Mouse (Mus musculus): ENCODE data around the gene Gpr107. TPM values are rescaled to one million over a fixed set of nuclear protein-coding genes. Genes with fewer than 3 reads are reported as not detected.
"Not testable (repeated sequence)": the region's sequence is repeated elsewhere in the genome, so short reads cannot be mapped to it uniquely, and the experiment has no call there.

Gpr107 gene
- polyA plus RNA-seq, 1 experiment from 2014 or later = 29.9 TPM

DNA sequence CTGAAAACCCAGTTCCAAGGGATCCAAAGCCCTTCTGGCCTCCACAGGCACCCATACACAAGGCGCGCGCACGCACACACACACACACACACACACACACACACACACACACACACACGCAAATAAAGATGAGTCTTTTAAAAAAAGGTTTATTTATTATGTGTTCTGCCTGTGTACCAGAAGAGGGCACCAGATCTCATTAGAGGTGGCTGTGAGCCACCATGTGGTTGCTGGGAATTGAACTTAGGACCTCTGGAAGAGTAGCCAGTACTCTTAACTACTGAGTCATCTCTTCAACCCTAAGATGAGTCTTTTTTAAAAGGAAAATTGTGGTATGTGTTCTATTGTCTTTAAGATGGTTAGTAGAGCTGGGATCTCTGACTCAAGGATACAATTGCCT is 20.4 kb downstream of the Gpr107 start:
- no peaks in the 10 kb centered on the region for H3K9me3 ChIP-seq (replicated peaks; ENCODE audit: control insufficient read depth, low read length)
- H3K36me3 ChIP-seq (ENCODE audit: control insufficient read depth, insufficient read depth) = peaks cover 51% of the 10 kb centered on the region
- H3K4me2 ChIP-seq (ENCODE audit: low read depth, low read length) = no peak overlapping the region
- peak overlapping the region; percentile 81 for H3K27ac ChIP-seq (ENCODE audit: low read length)
- H3K4me3 ChIP-seq (ENCODE audit: low read length) = no peak overlapping the region
- WGBS = 93% methylated on average over 5 of the region's 5 CpGs
- ATAC-seq (replicated peaks; ENCODE audit: extremely low read depth, insufficient read depth, low FRiP score) = no peak
- no peak overlapping the region for H3K9ac ChIP-seq (ENCODE audit: low read length)
- H3K4me1 ChIP-seq (ENCODE audit: control insufficient read depth, insufficient read depth, low read length) = peaks cover 5% of the 10 kb centered on the region; the same call in 1 of the 2 replicates
- no peaks in the 10 kb centered on the region for H3K27me3 ChIP-seq (ENCODE audit: control insufficient read depth, insufficient read depth, low read length)

DNA sequence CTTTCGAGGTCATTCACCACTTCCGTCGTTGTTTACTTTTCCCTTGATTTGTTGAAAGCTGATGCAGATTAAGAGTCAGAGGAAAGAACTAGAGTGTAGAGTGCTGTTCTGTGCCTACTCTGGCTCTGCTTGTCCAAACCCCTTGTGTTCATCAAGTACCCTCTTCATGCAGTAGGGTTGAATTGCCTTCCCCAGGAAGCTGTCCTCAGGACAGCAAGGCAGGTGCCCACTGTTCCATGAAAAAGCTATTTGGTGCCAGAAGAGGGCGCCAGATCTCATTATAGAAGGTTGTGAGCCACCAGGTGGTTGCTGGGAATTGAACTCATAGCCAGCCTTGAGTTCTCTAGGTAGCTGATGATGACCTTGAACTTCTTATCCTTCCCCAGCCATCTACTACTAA is 21.2 kb downstream of the Gpr107 start:
- H3K27me3 ChIP-seq (ENCODE audit: control insufficient read depth, insufficient read depth, low read length) = no peaks in the 10 kb centered on the region
- no peak for ATAC-seq (replicated peaks; ENCODE audit: extremely low read depth, insufficient read depth, low FRiP score)
- H3K36me3 ChIP-seq (ENCODE audit: control insufficient read depth, insufficient read depth) = peaks cover 52% of the 10 kb centered on the region
- no peaks in the 10 kb centered on the region for H3K9me3 ChIP-seq (replicated peaks; ENCODE audit: control insufficient read depth, low read length)
- no peak overlapping the region for H3K9ac ChIP-seq (ENCODE audit: low read length)
- H3K4me3 ChIP-seq (ENCODE audit: low read length) = no peak overlapping the region
- 65% methylated on average over 4 of the region's 4 CpGs for WGBS
- H3K4me1 ChIP-seq (ENCODE audit: control insufficient read depth, insufficient read depth, low read length) = peaks cover 5% of the 10 kb centered on the region; the same call in 1 of the 2 replicates
- H3K4me2 ChIP-seq (ENCODE audit: low read depth, low read length) = no peak overlapping the region
- no peak overlapping the region for H3K27ac ChIP-seq (ENCODE audit: low read length)

DNA sequence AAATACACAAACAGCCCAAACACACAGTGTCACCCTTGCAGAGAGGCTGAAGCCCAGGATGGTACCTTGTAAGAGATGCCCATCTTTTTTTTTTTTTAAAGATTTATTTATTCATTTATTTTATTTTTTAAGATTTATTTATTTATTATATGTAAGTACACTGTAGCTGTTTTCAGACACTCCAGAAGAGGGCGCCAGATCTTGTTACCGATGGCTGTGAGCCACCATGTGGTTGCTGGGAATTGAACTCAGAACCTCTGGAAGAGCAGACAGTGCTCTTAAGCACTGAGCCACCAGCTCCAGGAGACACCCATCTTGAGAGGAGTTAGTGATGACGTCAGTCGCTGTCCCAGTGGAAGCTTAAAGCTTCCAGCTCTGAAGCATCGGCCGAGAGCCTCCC is 26.5 kb downstream of the Gpr107 start:
- not testable (repeated sequence) for H3K9ac ChIP-seq (ENCODE audit: low read length); H3K27me3 ChIP-seq (ENCODE audit: control insufficient read depth, insufficient read depth, low read length); H3K27ac ChIP-seq (ENCODE audit: low read length); H3K9me3 ChIP-seq (replicated peaks; ENCODE audit: control insufficient read depth, low read length); H3K4me3 ChIP-seq (ENCODE audit: low read length); H3K4me2 ChIP-seq (ENCODE audit: low read depth, low read length); ATAC-seq (replicated peaks; ENCODE audit: extremely low read depth, insufficient read depth, low FRiP score)
- H3K36me3 ChIP-seq (ENCODE audit: control insufficient read depth, insufficient read depth) = peaks cover 30% of the 10 kb centered on the region
- H3K4me1 ChIP-seq (ENCODE audit: control insufficient read depth, insufficient read depth, low read length) = peaks cover 16% of the 10 kb centered on the region
- WGBS = 84% methylated on average over 6 of the region's 6 CpGs

DNA sequence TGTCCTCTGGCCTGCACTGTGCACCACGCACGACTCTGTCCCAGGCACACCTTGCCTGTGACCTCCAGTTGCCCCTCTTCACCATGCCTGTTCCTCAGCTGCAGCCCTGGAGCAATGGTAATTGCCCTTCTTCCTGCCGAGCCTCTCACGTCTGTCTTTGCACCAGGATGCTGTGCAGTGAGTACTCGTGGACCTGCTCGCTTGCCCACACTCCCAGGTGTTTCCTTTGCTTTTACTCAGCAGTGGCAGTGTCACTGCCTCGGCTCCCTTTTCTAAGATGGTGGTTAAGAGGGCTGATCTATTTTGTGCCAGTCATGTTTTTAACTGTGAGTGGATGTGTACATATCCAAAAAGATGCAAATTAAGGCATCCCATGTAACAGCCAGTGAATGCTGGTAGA is 27.4 kb downstream of the Gpr107 start:
- Histone ChIP-seq H3K36me3 (ENCODE audit: control insufficient read depth, insufficient read depth) (peaks cover 39% of the 10 kb centered on the region), H3K4me3 (ENCODE audit: low read length) (no peak overlapping the region), H3K9ac (ENCODE audit: low read length) (no peak overlapping the region), H3K27me3 (ENCODE audit: control insufficient read depth, insufficient read depth, low read length) (no peaks in the 10 kb centered on the region), H3K27ac (ENCODE audit: low read length) (peak overlapping the region; percentile 30; the same call in 1 of the 2 replicates), H3K9me3 (replicated peaks; ENCODE audit: control insufficient read depth, low read length) (no peaks in the 10 kb centered on the region), H3K4me1 (ENCODE audit: control insufficient read depth, insufficient read depth, low read length) (peaks cover 16% of the 10 kb centered on the region), H3K4me2 (ENCODE audit: low read depth, low read length) (no peak overlapping the region)
- no peak for ATAC-seq (replicated peaks; ENCODE audit: extremely low read depth, insufficient read depth, low FRiP score)
- WGBS = 80% methylated on average over 7 of the region's 7 CpGs

DNA sequence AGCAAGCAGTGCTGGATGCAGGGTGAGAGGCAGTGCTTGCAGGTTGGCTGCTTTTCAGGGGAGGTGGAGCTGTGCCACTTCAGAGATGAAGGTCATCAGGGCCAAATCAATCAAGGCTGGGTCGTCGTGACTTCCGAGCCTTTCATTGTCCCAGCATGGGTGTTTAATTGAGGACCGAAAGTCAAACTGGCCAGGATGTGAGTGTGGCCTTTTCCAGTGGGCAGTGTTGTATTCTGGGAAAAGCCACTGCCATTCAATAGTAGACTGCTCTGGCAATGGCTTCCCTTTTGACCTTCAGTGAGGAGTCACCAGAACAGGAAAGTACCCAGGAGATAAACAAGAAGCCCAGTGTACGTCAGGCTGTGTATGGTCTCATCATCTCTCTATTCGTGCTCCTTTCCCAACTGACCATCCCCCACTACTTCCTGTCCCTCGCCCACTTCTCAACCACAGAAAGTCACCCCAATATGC is 28.0 kb downstream of the Gpr107 start:
- Histone ChIP-seq H3K4me3 (ENCODE audit: low read length) (no peak overlapping the region), H3K36me3 (ENCODE audit: control insufficient read depth, insufficient read depth) (peaks cover 43% of the 10 kb centered on the region), H3K27me3 (ENCODE audit: control insufficient read depth, insufficient read depth, low read length) (no peaks in the 10 kb centered on the region), H3K4me1 (ENCODE audit: control insufficient read depth, insufficient read depth, low read length) (peaks cover 16% of the 10 kb centered on the region), H3K4me2 (ENCODE audit: low read depth, low read length) (no peak overlapping the region), H3K9me3 (replicated peaks; ENCODE audit: control insufficient read depth, low read length) (no peaks in the 10 kb centered on the region), H3K9ac (ENCODE audit: low read length) (no peak overlapping the region), H3K27ac (ENCODE audit: low read length) (peak overlapping the region; percentile 30; the same call in 1 of the 2 replicates)
- no peak for ATAC-seq (replicated peaks; ENCODE audit: extremely low read depth, insufficient read depth, low FRiP score)
- WGBS = 49% methylated on average over 7 of the region's 7 CpGs

DNA sequence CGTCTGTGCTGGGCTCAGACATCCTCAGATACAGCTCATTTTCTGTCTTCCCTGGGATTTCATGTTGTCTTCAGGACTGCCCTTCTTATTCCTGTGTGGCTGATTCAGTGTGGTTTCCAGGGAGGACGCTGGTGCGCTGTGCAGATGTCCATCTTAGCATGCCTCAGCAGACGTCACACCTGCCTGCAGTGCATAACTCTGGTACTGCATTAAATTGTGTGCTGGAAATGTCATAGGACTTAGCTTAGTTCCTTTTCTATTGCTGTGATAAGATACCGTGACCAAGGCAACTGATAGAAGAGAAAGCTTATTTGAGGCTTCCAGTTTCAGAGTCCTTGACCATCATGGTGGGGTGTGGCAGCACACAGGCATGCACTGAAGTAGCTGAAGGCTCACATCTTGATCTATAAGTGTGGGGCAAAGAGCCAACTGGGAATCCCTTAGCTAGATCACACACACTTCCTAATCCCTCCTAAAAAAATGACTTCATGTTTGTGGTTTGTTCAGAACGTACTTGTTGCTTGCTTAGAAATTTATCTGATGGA is 30.7 kb downstream of the Gpr107 start:
- no peak for ATAC-seq (replicated peaks; ENCODE audit: extremely low read depth, insufficient read depth, low FRiP score)
- no peak overlapping the region for H3K9ac ChIP-seq (ENCODE audit: low read length)
- 81% methylated on average over 6 of the region's 6 CpGs for WGBS
- H3K36me3 ChIP-seq (ENCODE audit: control insufficient read depth, insufficient read depth) = peaks cover 43% of the 10 kb centered on the region
- peaks cover 16% of the 10 kb centered on the region for H3K4me1 ChIP-seq (ENCODE audit: control insufficient read depth, insufficient read depth, low read length)
- H3K4me3 ChIP-seq (ENCODE audit: low read length) = no peak overlapping the region
- no peaks in the 10 kb centered on the region for H3K27me3 ChIP-seq (ENCODE audit: control insufficient read depth, insufficient read depth, low read length)
- no peak overlapping the region for H3K27ac ChIP-seq (ENCODE audit: low read length)
- H3K9me3 ChIP-seq (replicated peaks; ENCODE audit: control insufficient read depth, low read length) = no peaks in the 10 kb centered on the region
- no peak overlapping the region for H3K4me2 ChIP-seq (ENCODE audit: low read depth, low read length)

DNA sequence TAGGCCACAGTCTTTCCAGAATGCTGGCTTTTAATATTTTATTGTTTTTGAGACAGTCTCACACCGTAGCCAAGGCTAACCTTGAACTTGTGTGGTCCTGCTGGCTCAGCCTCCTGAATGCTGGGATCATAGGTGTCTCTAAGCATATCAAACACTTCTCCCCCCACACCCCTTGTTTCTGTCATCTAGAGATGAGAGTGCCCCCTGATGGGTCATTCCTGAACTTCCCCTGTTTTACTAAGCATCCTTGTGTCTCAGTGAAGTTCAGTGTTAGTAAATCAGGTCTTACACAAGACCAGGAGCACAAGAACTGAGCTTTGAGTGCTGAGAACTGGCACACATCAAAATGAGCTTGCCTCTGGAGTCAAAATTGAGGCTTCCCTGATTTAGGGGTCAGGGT is 31.7 kb downstream of the Gpr107 start:
- Histone ChIP-seq H3K4me3 (ENCODE audit: low read length) (no peak overlapping the region), H3K4me2 (ENCODE audit: low read depth, low read length) (no peak overlapping the region), H3K27ac (ENCODE audit: low read length) (no peak overlapping the region), H3K36me3 (ENCODE audit: control insufficient read depth, insufficient read depth) (peaks cover 44% of the 10 kb centered on the region), H3K9me3 (replicated peaks; ENCODE audit: control insufficient read depth, low read length) (no peaks in the 10 kb centered on the region), H3K9ac (ENCODE audit: low read length) (no peak overlapping the region), H3K27me3 (ENCODE audit: control insufficient read depth, insufficient read depth, low read length) (no peaks in the 10 kb centered on the region), H3K4me1 (ENCODE audit: control insufficient read depth, insufficient read depth, low read length) (peaks cover 16% of the 10 kb centered on the region)
- no peak for ATAC-seq (replicated peaks; ENCODE audit: extremely low read depth, insufficient read depth, low FRiP score)
- WGBS = 100% methylated on average over 1 of the region's 1 CpGs

DNA sequence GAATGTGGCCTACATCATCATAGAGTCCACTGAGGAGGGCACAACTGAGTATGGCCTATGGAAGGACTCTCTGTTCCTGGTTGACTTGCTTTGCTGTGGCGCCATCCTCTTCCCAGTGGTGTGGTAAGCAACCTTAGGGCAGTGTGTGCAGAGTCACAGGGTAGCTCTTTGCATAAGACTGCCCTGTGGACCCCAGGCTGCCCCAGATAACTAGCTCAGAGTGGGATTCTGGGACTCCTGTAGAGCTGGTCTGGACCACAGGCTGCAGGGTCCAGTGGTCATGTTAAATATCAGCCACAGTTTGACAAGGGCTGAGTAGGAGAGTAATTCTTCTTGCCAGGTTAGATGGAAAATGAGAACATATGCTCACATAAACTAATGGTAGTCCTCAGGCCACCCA is 36.6 kb downstream of the Gpr107 start:
- H3K36me3 ChIP-seq (ENCODE audit: control insufficient read depth, insufficient read depth) = peaks cover 60% of the 10 kb centered on the region
- no peaks in the 10 kb centered on the region for H3K27me3 ChIP-seq (ENCODE audit: control insufficient read depth, insufficient read depth, low read length)
- no peak overlapping the region for H3K27ac ChIP-seq (ENCODE audit: low read length)
- no peaks in the 10 kb centered on the region for H3K9me3 ChIP-seq (replicated peaks; ENCODE audit: control insufficient read depth, low read length)
- peaks cover 10% of the 10 kb centered on the region for H3K4me1 ChIP-seq (ENCODE audit: control insufficient read depth, insufficient read depth, low read length)
- ATAC-seq (replicated peaks; ENCODE audit: extremely low read depth, insufficient read depth, low FRiP score) = no peak
- no peak overlapping the region for H3K4me2 ChIP-seq (ENCODE audit: low read depth, low read length)
- WGBS = 97% methylated on average over 1 of the region's 1 CpGs
- H3K4me3 ChIP-seq (ENCODE audit: low read length) = no peak overlapping the region
- no peak overlapping the region for H3K9ac ChIP-seq (ENCODE audit: low read length)

DNA sequence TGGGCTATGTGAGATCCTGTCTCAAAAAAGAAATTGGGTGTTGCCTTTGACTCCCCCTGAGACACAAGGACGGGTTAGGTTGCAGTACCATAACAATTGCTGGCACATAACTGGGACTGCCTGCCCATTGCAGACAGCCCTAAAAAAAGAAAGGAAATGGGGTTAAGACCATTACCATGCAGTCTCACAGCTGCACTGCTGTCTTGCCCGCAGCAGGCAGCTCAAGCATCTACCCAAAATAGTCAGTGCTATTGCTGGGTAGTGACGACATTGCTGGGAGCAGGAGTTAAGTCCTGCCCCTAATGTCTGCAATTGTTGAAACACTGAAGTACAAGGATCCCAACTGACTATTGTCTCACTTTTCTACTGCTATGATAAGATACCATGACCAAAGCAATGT is 37.5 kb downstream of the Gpr107 start:
- no peak overlapping the region for H3K4me2 ChIP-seq (ENCODE audit: low read depth, low read length)
- peak overlapping the region; percentile 92 for H3K27ac ChIP-seq (ENCODE audit: low read length)
- no peaks in the 10 kb centered on the region for H3K27me3 ChIP-seq (ENCODE audit: control insufficient read depth, insufficient read depth, low read length)
- no peak for ATAC-seq (replicated peaks; ENCODE audit: extremely low read depth, insufficient read depth, low FRiP score)
- peaks cover 10% of the 10 kb centered on the region for H3K4me1 ChIP-seq (ENCODE audit: control insufficient read depth, insufficient read depth, low read length)
- H3K9ac ChIP-seq (ENCODE audit: low read length) = no peak overlapping the region
- H3K4me3 ChIP-seq (ENCODE audit: low read length) = no peak overlapping the region
- no peaks in the 10 kb centered on the region for H3K9me3 ChIP-seq (replicated peaks; ENCODE audit: control insufficient read depth, low read length)
- peaks cover 52% of the 10 kb centered on the region for H3K36me3 ChIP-seq (ENCODE audit: control insufficient read depth, insufficient read depth)
- WGBS = 57% methylated on average over 3 of the region's 3 CpGs
